8 mouse cellular contexts compared by ENCODE assay signal in genomic region chr17:83985916-83986578, GRCm38 (mm10).
A peak's percentile ranks its signal among the peaks of the same experiment; 100 is the strongest.
DNase-seq lines count a peak whose midpoint lies in the region; ATAC-seq and TF ChIP-seq lines count a peak whose summit lies in the region.

No protein-coding gene starts in this region.

- no peak; the same call in 1 of the 2 replicates for ATAC-seq in kidney, embryonic 15.5 days (replicated peaks; ENCODE audit: low FRiP score)
- ATAC-seq in midbrain, embryonic 11.5 days (ENCODE audit: low FRiP score): peak; percentile 54

- H3K4me3 ChIP-seq in kidney, embryonic 15.5 days (replicated peaks): no peak overlapping the region
- no peak overlapping the region for H3K4me3 ChIP-seq in hindbrain, embryonic 10.5 days
- H3K4me3 ChIP-seq in midbrain, embryonic 11.5 days (ENCODE audit: low read depth, low read length): no peak overlapping the region

- no peak overlapping the region for H3K4me2 ChIP-seq in kidney, embryonic 15.5 days
- no peak overlapping the region for H3K4me2 ChIP-seq in midbrain, embryonic 11.5 days

- no peak for TF ChIP-seq POLR2A in brain, embryonic 14.5 days (IDR thresholded peaks at IDR 0.05; ENCODE audit: borderline replicate concordance, extremely low read depth, insufficient read depth, insufficient read length, poor library complexity, severe bottlenecking)

- H3K27me3 ChIP-seq in kidney, embryonic 15.5 days: no peaks in the 10 kb centered on the region
- H3K27me3 ChIP-seq in hindbrain, embryonic 10.5 days (ENCODE audit: insufficient read depth, poor library complexity, severe bottlenecking): no peaks in the 10 kb centered on the region
- no peaks in the 10 kb centered on the region for H3K27me3 ChIP-seq in midbrain, embryonic 11.5 days (ENCODE audit: control insufficient read depth, insufficient read depth, low read length)

- no peak overlapping the region for H3K9ac ChIP-seq in kidney, embryonic 15.5 days
- no peak overlapping the region for H3K9ac ChIP-seq in midbrain, embryonic 11.5 days (ENCODE audit: low read length)

- H3K36me3 ChIP-seq in kidney, embryonic 15.5 days: no peaks in the 10 kb centered on the region
- no peaks in the 10 kb centered on the region for H3K36me3 ChIP-seq in hindbrain, embryonic 10.5 days
- H3K36me3 ChIP-seq in midbrain, embryonic 11.5 days (ENCODE audit: control insufficient read depth, insufficient read depth, low read length): no peaks in the 10 kb centered on the region

- no peaks in the 10 kb centered on the region for H3K9me3 ChIP-seq in kidney, embryonic 15.5 days (replicated peaks)
- H3K9me3 ChIP-seq in hindbrain, embryonic 10.5 days: no peaks in the 10 kb centered on the region
- no peaks in the 10 kb centered on the region for H3K9me3 ChIP-seq in midbrain, embryonic 11.5 days (ENCODE audit: control insufficient read depth, low read length)

- no peak for DNase-seq in kidney, adult 8-10 months
- peak; percentile 71 for DNase-seq in brain, embryonic 14.5 days (ENCODE audit: low read depth)
- DNase-seq in hindbrain, embryonic 10.5 days (ENCODE audit: low spot score): no peak
- DNase-seq in midbrain, embryonic 11.5 days (ENCODE audit: low spot score, missing footprints): peak; percentile 86
- no peak for DNase-seq in urinary bladder, postnatal 4 days (ENCODE audit: low spot score in 2 of 2)
- no peak for DNase-seq in cerebellum, postnatal 36 days
- no peak for DNase-seq in adrenal gland, postnatal 10 days

- H3K4me1 ChIP-seq in kidney, embryonic 15.5 days: peaks cover 87% of the 10 kb centered on the region
- peaks cover 74% of the 10 kb centered on the region for H3K4me1 ChIP-seq in hindbrain, embryonic 10.5 days (replicated peaks)
- peaks cover 23% of the 10 kb centered on the region for H3K4me1 ChIP-seq in midbrain, embryonic 11.5 days (ENCODE audit: control insufficient read depth, insufficient read depth, low read length)

- 28% methylated on average over 15 of the region's 15 CpGs for WGBS in kidney, embryonic 15.5 days
- WGBS in hindbrain, embryonic 10.5 days: 56% methylated on average over 15 of the region's 15 CpGs
- WGBS in midbrain, embryonic 11.5 days: 49% methylated on average over 15 of the region's 15 CpGs

- peak overlapping the region; percentile 96 for H3K27ac ChIP-seq in kidney, embryonic 15.5 days
- peak overlapping the region; percentile 83 for H3K27ac ChIP-seq in hindbrain, embryonic 10.5 days
- peak overlapping the region; percentile 65 for H3K27ac ChIP-seq in midbrain, embryonic 11.5 days (ENCODE audit: low read depth, low read length)

- TF ChIP-seq CTCF in brain, embryonic 14.5 days (IDR thresholded peaks at IDR 0.05; ENCODE audit: borderline replicate concordance, extremely low read depth, insufficient read depth, insufficient read length): no peak

Comparison
In these comparisons a context has a peak if more than half of its experiments do, and no peak if none do; other contexts are left out.
1. DNase-seq: peak in brain, embryonic 14.5 days (single experiment) and midbrain, embryonic 11.5 days (single experiment); none in kidney, adult 8-10 months (0 of 2), hindbrain, embryonic 10.5 days (single experiment), urinary bladder, postnatal 4 days (0 of 2), cerebellum, postnatal 36 days (0 of 2) and adrenal gland, postnatal 10 days (single experiment).
2. Peak in every context shown above with its lines, with median percentiles within 50 percentile points of each other: H3K27ac ChIP-seq.